Mouse (Mus musculus): Measurements from ENCODE around the gene Erbb3.
A peak's percentile ranks its signal among the peaks of the same experiment; 100 is the strongest.

Gene Erbb3

DNA sequence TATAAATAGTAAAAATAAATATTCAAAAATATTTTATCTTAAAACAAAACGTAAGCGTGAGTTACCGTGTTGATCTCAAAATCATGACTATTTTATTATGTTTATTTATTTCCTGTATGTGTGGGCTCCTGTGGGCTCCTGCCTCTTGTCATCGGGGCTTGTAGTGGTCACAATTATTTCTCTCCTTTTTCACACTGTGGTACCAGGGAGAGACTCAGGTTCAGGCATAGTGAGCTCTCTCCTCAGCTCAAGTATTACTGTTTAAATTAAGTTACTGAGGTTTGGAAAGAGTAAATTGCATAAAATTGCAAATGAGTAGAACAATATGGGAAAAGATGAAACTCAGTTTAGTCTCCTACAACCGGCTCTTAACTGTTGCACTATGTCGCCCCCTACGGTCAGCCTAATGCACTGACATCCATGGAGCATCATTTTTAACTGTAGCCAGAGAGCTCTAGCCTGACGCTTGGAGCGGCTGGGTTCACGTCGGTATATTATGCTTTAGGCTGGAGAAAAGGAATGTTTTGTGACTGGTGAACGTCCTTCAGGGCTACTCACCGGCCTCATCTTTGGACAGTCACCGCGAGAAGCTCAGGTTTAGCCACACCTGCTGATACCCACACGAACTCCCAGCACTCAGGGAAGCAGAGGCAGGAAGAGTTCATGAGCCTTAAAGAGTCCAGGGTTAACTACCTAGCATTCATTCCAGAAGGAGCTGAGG, 23.1 kb upstream of the Erbb3 start:
- peak; percentile 74 for DNase-seq (ENCODE audit: low read depth, low spot score)

DNA sequence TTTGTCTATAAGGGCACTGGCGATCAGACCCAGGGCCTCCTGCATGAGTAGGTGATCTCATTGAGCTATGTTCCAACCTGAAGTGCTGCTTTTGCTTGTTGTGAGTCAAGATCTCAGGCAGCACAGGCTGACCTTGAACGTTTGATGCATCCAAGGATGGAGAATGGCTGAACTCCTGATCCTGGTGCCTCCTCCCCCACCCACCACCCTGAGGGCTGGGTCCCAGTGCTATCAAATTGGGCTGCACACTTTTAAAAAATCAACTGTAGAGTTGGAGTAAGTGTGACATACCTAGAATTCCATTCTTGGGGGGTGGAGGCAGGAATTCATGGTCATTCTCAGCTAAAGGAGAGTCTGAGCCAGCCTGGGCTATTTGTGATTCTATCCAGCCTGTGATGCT, 17.0 kb upstream of the Erbb3 start:
- no peak for DNase-seq (ENCODE audit: low read depth, low spot score)

- no peak for DNase-seq (ENCODE audit: low read depth, low spot score)
Measured at GRCm38 (mm10) chr10:128602470-128603128, 13.1 kb upstream of the Erbb3 start.

DNA sequence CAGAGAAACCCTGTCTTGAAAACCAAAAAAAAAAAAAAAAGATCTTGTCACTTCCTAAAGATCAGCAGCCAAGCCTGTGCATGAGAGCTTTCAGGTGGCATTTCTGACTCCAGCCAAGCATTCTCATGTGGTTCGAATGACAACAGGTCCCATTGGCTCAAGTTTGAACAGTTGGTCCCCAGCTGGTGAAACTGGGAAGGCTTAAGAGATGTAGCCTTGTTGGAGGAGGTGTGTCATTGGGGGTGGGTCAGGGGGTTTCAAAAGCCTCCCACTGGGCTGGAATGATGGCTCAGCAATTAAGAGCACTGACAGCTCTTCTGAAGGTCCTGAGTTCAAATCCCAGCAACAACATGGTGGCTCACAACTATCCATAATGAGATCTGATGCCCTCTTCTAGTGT, 12.0 kb upstream of the Erbb3 start:
- DNase-seq (ENCODE audit: low read depth, low spot score): no peak

GRCm38 (mm10) chr10:128598476-128598875, 9.0 kb upstream of the Erbb3 start:
- DNase-seq (ENCODE audit: low read depth, low spot score): no peak

DNA sequence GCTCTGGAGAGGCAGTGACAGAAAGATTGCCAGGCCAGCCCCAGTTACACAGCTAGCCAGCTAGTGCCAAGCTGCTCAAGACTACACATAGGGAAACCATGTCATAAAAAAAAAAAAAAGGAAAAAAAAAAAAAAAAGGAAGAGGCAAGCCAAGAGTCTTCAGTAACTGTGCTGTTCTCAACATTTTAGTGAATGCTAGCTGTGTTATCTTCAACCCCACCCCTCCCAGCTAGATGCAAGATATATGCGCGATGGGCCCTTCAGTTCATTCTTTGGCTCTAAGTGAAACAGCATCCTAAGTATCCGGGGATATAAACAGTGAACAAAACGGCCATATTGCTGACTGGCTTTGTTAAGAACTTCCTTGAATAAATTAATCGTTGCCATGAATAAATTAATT, 3.3 kb upstream of the Erbb3 start:
- no peak for DNase-seq (ENCODE audit: low read depth, low spot score)

DNA sequence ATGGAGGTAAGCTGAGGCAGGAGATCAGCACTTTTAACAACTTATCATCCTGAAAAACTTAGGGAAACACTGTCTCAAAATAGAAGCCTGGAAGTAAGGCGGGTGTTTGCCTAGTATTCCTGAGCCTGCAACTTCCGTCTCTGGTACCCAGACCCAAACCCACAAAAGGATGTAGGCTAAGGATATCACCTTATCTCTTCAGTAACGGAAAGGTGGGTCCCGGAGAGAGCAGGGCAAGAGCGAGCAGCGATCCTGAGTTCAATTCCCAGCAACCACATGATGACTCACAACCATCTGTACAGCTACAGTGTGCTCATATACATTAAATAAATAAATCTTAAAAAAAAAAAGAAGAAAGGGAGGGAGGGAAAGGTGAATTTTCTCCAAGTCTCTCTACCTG, 2.0 kb upstream of the Erbb3 start:
- no peak for DNase-seq (ENCODE audit: low read depth, low spot score)

DNA sequence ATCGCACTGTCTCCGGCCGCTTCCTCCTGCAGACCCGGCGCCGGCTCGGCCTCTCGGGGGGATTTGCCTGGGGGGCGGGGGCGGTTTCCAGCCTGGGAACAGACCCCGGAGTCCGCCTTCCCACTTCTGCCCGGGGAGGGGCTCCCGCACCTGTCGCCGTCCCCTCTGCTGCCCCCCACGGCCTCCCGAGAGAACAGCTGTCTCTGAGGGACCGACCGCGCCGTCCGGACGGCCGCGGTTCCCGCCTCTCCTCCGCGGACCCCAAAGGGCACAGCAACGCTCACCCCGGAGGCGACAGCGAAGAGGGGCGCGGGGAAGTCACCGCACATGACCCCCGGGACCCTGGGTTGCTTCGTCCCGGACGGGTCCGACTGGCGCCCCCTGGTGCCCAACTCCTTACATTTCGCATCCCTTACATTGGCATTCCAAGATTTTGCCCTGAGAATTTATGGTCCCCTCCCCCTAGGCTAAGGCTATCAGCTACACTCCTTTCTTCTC, 790 bp upstream of the Erbb3 start:
- peak; percentile 33 for DNase-seq (ENCODE audit: low read depth, low spot score)

DNA sequence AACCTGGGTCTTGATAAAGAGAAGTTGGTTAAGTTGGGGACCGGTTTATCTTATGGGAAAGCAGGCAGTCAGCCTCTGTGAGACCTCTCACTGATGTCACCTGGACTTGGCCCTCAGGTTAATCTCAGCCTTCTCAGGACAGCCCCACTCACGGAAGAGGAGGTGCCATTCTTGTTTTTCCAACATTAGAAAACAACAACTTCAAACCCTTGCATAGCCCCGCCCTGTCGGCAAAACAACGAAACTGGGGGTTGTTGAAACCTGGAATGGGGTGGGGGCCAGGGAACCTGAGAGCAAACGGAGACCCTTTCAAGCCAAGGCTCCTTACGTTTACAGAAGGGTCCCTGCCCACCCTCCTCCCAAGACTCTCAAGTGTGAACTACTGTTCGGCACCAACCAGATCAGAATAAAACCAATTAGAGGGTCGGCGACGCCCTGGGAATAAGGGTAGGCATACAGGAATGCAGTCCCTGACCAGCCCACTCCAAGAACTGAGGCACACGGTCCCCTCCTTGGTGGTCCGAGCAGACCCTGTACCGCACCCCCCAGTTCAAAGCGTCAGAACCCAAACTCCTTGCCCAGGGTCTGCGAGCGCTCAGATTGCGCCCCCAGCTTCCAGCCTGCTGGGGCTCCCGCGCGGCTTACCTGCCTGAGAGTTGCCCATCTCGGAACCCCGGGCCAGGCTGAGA, 533 bp downstream of the Erbb3 start:
- DNase-seq (ENCODE audit: low read depth, low spot score): no peak

DNA sequence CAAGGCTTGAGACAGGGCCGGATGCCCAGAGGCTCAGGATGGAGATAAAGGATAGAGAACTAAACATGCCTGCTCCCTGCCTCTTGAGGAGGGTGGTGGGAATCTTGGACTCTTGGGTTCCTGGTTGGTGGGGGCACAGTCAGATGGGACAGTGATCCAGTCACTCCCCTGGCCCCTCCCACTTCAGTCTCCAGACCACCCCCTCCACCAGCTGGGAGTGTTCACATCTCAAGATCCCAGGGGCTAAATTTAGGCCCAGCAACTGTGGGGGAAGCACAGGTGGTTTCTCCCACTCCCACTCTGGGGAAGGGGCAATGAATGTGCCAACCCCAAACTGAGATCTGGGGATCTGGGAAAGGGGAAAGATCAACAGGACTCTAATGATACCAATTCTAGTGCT, 1.3 kb downstream of the Erbb3 start:
- DNase-seq (ENCODE audit: low read depth, low spot score): no peak

DNA sequence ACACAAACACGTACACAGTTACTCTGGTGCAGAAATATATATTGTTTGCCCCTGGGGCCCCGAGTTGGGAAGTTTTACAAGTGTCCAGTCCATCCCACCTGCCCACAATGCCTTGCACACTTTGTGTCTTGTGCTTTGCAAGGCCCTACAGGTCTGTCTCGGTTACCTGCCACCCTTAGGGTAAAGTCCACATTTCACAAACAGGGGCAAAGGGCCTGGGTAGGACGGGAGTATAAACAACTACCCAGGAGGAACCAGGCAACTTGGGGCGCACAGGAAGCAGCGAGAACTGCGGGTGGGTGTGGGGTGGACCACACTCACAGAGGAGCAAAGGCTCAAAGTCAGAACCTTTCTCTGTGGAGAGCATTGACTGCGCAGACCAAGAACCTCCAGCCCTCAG, 1.8 kb downstream of the Erbb3 start:
- no peak for DNase-seq (ENCODE audit: low read depth, low spot score)

DNA sequence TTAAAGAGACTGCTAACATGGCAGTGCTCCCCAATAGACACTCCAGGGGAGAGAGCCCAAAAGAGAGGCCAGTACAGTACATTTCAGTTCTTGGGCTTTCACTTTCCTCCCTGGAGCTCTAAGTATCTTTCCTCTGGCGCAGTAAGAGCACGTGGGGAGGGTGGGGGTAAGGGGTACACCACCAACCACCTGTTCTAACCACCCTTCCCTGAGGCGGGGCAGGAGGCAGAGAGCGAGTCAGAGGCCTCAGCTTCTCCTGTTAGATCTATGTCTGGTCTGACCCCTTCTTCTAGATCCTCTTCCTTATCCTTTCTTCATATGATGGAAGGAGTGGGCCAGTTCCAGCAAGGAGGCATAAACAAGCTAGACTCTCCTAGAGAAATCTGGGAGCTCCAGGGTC, 2.3 kb downstream of the Erbb3 start:
- DNase-seq (ENCODE audit: low read depth, low spot score): no peak

DNA sequence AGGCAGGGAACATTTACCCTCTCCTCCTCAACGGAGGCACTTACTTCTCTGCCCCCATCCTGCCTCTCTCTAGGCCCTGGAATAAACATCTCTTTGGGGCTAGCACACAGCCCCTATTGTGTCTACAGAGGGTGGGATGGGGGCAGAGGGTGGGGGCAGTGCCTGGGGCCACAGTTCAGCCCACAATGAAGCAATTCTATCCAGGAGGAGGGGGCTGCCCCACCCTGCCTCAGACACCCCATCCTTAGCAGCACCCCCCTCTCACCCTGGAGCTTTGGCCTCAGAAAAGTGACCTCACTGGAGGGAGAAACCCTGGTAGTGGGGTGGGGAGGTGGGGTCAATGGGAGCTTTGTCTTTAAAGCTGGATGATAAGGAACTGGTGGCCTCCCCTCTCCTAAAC, 2.9 kb downstream of the Erbb3 start:
- DNase-seq (ENCODE audit: low read depth, low spot score): no peak

GRCm38 (mm10) chr10:128584386-128584785, 5.1 kb downstream of the Erbb3 start:
- DNase-seq (ENCODE audit: low read depth, low spot score): no peak

GRCm38 (mm10) chr10:128583644-128584043, 5.8 kb downstream of the Erbb3 start:
- DNase-seq (ENCODE audit: low read depth, low spot score): no peak

GRCm38 (mm10) chr10:128579731-128580130, 9.7 kb downstream of the Erbb3 start:
- no peak for DNase-seq (ENCODE audit: low read depth, low spot score)

GRCm38 (mm10) chr10:128579298-128579697, 10.2 kb downstream of the Erbb3 start:
- no peak for DNase-seq (ENCODE audit: low read depth, low spot score)

DNA sequence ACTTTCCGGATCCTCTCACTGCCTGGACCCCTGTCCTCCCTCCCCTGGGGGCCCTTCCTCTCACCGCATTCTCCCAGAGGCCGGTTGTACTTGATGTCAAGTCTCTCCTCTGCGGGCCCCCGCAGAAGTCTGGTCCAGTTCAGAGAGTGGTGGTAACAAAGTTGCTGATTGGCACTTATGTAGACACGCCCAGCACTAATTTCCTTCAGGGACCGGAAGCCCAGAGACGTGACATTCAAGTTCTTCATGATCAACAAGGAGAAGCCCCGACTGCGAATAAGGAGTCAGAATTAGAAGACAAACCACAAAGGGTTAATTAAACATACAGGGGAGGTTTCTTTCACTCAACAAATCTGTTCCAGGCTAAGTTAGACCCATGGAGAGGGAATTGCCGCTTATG, 11.1 kb downstream of the Erbb3 start:
- no peak for DNase-seq (ENCODE audit: low read depth, low spot score)

GRCm38 (mm10) chr10:128575063-128575462, 14.4 kb downstream of the Erbb3 start:
- DNase-seq (ENCODE audit: low read depth, low spot score): no peak

DNA sequence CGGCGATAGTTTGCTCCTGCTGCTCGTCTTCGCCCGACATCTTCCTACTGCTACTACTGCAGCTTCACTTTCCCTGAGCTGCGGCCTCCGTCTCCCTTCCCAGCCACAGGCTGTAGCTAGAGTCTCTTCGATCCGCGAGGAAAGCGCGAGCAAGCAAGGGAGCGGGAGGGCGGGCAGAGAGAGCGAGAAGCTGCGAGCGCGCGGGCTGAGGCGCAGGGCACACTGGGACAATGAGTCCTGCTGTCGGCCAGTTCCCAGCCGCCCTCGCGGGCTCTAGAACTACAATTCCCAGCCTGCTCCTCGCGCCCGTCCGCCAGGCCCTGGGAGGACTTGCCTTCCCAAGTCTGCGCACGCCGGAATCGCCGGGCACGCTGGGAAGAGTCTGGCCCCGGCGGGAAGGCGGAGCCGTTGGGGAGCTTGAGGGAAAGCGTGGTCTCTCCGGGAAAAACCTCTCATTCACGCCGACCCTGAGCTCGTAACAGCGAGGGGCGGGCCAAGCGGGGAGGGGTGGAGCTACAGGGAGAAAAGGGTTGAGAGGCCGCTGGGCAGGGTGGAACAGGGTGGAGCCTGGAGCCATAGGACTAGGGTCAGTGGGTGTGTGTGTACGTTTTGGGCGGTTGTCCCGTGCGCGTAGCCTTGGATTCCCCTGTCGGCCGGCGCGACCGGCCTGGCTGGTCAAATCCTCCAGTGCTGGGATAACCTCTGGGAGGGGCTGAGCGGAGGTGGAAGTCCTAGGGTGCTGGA, 23.5 kb downstream of the Erbb3 start, which contains the start of gene Pa2g4:
Gene Pa2g4 (minus strand): TSS at position 200 of the 744 bp plus-strand sequence.
- DNase-seq (ENCODE audit: low read depth, low spot score): peak; percentile 98

GRCm38 (mm10) chr10:128565206-128565787, 24.2 kb downstream of the Erbb3 start:
- no peak for DNase-seq (ENCODE audit: low read depth, low spot score)

DNA sequence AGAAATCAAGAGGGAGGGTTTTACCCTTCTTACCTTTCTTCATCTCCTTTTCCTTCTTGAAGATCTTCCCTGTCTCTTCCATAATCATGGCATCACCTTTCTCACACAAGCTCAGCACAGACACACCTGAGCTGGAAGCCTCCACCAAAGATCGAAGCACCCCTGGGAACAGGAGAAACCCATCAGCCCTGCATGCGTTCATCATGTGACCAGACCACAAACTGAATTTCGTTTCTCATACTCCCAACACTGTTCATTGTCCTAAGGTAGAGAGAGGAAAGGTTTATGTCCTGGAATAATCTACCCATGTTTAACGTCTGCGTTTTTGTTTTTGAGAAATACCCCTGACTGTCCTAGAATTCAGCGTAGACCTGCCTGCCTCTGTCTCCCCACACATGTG, 25.9 kb downstream of the Erbb3 start:
- DNase-seq (ENCODE audit: low read depth, low spot score): no peak

Data from retina, postnatal 7 days (tissue).